Mouse (Mus musculus) hindbrain, embryonic 13.5 days (tissue): Measurements from ENCODE around the gene Osbpl10. TPM values are rescaled to one million over a fixed set of nuclear protein-coding genes. Genes with fewer than 3 reads are reported as not detected.

Experiments used
- ATAC-seq: fragments of 200-750 bp; cut with Nextera tagmentation; 2 replicates; pipeline ENCODE4 v1.8.0; 2017; ENCODE audit warnings: moderate TSS enrichment; ENCODE audit not compliant: low FRiP score
- H3K27ac ChIP-seq: fragments of 300-500 bp; sonication (generic); 2 replicates; pipeline ENCODE4 v1.5.1; 2015; ENCODE audit warnings: inconsistent platforms, mild to moderate bottlenecking, moderate library complexity
- H3K27me3 ChIP-seq: fragments of 300-500 bp; sonication (generic); 2 replicates; pipeline ENCODE4 v1.6.1; 2015; ENCODE audit warnings: mild to moderate bottlenecking, inconsistent platforms
- H3K36me3 ChIP-seq: fragments of 300-500 bp; sonication (generic); 2 replicates; pipeline ENCODE4 v1.6.1; 2015; ENCODE audit warnings: mild to moderate bottlenecking, inconsistent platforms
- H3K4me1 ChIP-seq: fragments of 300-500 bp; sonication (generic); replicated peaks from 2 replicates; pipeline ENCODE4 v1.6.1; 2015; ENCODE audit warnings: inconsistent platforms
- H3K4me2 ChIP-seq: fragments of 300-500 bp; sonication (generic); 2 replicates; pipeline ENCODE4 v1.6.1; 2015; ENCODE audit warnings: inconsistent platforms, mild to moderate bottlenecking, moderate library complexity
- H3K4me3 ChIP-seq: fragments of 300-500 bp; sonication (generic); 2 replicates; pipeline ENCODE4 v1.5.1; 2015; ENCODE audit warnings: mild to moderate bottlenecking, inconsistent platforms
- H3K9ac ChIP-seq: fragments of 300-500 bp; sonication (generic); 2 replicates; pipeline ENCODE4 v1.6.1; 2015; ENCODE audit warnings: mild to moderate bottlenecking, inconsistent platforms
- H3K9me3 ChIP-seq: fragments of 300-500 bp; sonication (generic); 2 replicates; pipeline ENCODE4 v1.6.1; 2016; ENCODE audit warnings: inconsistent platforms
- WGBS: fragments of 180-500 bp; shearing (Covaris S2); methylation state at CpG from one replicate; pipeline ENCODE4 v1.1.7; 2015; 5-methylcytosine and 5-hydroxymethylcytosine counted together
- polyA plus RNA-seq: library from polyadenylated mRNA; unstranded; fragments of >200 nt; fragmentation: Nextera tagmentation; extraction: Ambion mirVana; gene quantifications from 2 replicates; pipeline ENCODE4 v1.2.1, GENCODE M21; 2015

Gene Osbpl10
- polyA plus RNA-seq, 1 experiment from 2014 or later, result 1.8 TPM

- Histone ChIP-seq H3K9ac (no peak overlapping the region), H3K36me3 (no peaks in the 10 kb centered on the region), H3K9me3 (no peaks in the 10 kb centered on the region), H3K4me3 (no peak overlapping the region), H3K4me1 (peaks cover under 1% of the 10 kb centered on the region; the same call in 1 of the 2 replicates), H3K27me3 (no peaks in the 10 kb centered on the region), H3K27ac (no peak overlapping the region), H3K4me2 (no peak overlapping the region)
- no peak for ATAC-seq
- 94% methylated on average over 15 of the region's 15 CpGs for WGBS
These were observed 221.9 kb downstream of the Osbpl10 start for GRCm38 (mm10) chr9:115200166-115200862.

GRCm38 (mm10) chr9:115201264-115201663 is 222.9 kb downstream of the Osbpl10 start:
- no peak for ATAC-seq
- no peaks in the 10 kb centered on the region for H3K9me3 ChIP-seq
- H3K4me1 ChIP-seq, result peaks cover 3% of the 10 kb centered on the region
- no peak overlapping the region for H3K27ac ChIP-seq
- 94% methylated on average over 6 of the region's 6 CpGs for WGBS
- no peaks in the 10 kb centered on the region for H3K27me3 ChIP-seq
- H3K36me3 ChIP-seq, result no peaks in the 10 kb centered on the region
- H3K9ac ChIP-seq, result no peak overlapping the region
- no peak overlapping the region for H3K4me3 ChIP-seq
- no peak overlapping the region for H3K4me2 ChIP-seq

- H3K27ac ChIP-seq, result no peak overlapping the region
- peaks cover 3% of the 10 kb centered on the region for H3K4me1 ChIP-seq
- no peaks in the 10 kb centered on the region for H3K27me3 ChIP-seq
- H3K4me2 ChIP-seq, result no peak overlapping the region
- H3K4me3 ChIP-seq, result no peak overlapping the region
- no peak overlapping the region for H3K9ac ChIP-seq
- no peaks in the 10 kb centered on the region for H3K36me3 ChIP-seq
- no peaks in the 10 kb centered on the region for H3K9me3 ChIP-seq
- WGBS, result 59% methylated on average over 6 of the region's 6 CpGs
- ATAC-seq, result no peak
These were observed 224.8 kb downstream of the Osbpl10 start for GRCm38 (mm10) chr9:115203136-115203535.

GRCm38 (mm10) chr9:115205491-115205890 is 227.1 kb downstream of the Osbpl10 start:
- no peaks in the 10 kb centered on the region for H3K9me3 ChIP-seq
- H3K4me3 ChIP-seq, result no peak overlapping the region
- no peak overlapping the region for H3K9ac ChIP-seq
- H3K27ac ChIP-seq, result no peak overlapping the region
- no peaks in the 10 kb centered on the region for H3K36me3 ChIP-seq
- H3K27me3 ChIP-seq, result no peaks in the 10 kb centered on the region
- 22% methylated on average over 6 of the region's 6 CpGs for WGBS
- ATAC-seq, result no peak
- no peak overlapping the region for H3K4me2 ChIP-seq
- peaks cover 3% of the 10 kb centered on the region for H3K4me1 ChIP-seq

- no peak overlapping the region for H3K4me3 ChIP-seq
- H3K9me3 ChIP-seq, result no peaks in the 10 kb centered on the region
- H3K4me1 ChIP-seq, result peaks cover 3% of the 10 kb centered on the region
- no peak overlapping the region for H3K9ac ChIP-seq
- H3K4me2 ChIP-seq, result no peak overlapping the region
- H3K36me3 ChIP-seq, result no peaks in the 10 kb centered on the region
- WGBS, result 70% methylated on average over 5 of the region's 5 CpGs
- no peak overlapping the region for H3K27ac ChIP-seq
- ATAC-seq, result no peak
- H3K27me3 ChIP-seq, result no peaks in the 10 kb centered on the region
These were observed 227.8 kb downstream of the Osbpl10 start for GRCm38 (mm10) chr9:115206219-115206618.

GRCm38 (mm10) chr9:115209737-115210136 is 231.4 kb downstream of the Osbpl10 start:
- Histone ChIP-seq H3K4me3 (no peak overlapping the region), H3K9me3 (no peaks in the 10 kb centered on the region), H3K27ac (no peak overlapping the region), H3K9ac (no peak overlapping the region), H3K4me2 (no peak overlapping the region), H3K4me1 (peaks cover 3% of the 10 kb centered on the region), H3K36me3 (no peaks in the 10 kb centered on the region), H3K27me3 (no peaks in the 10 kb centered on the region)
- ATAC-seq, result no peak
- WGBS, result 92% methylated on average over 7 of the region's 7 CpGs

- Histone ChIP-seq H3K4me2 (no peak overlapping the region), H3K4me3 (no peak overlapping the region), H3K36me3 (no peaks in the 10 kb centered on the region), H3K4me1 (peaks cover 4% of the 10 kb centered on the region), H3K27me3 (no peaks in the 10 kb centered on the region), H3K27ac (0 out of 2 replicates have a peak overlapping the region, but pooled peaks have one; percentile 1), H3K9ac (no peak overlapping the region), H3K9me3 (no peaks in the 10 kb centered on the region)
- ATAC-seq, result no peak
- WGBS, result 87% methylated on average over 12 of the region's 12 CpGs
These were observed 232.2 kb downstream of the Osbpl10 start for GRCm38 (mm10) chr9:115210535-115210934.

GRCm38 (mm10) chr9:115213755-115214264 is 235.4 kb downstream of the Osbpl10 start:
- no peak overlapping the region for H3K9ac ChIP-seq
- H3K4me3 ChIP-seq, result no peak overlapping the region
- no peak overlapping the region for H3K27ac ChIP-seq
- H3K36me3 ChIP-seq, result no peaks in the 10 kb centered on the region
- H3K4me1 ChIP-seq, result peaks cover 10% of the 10 kb centered on the region
- WGBS, result 89% methylated on average over 5 of the region's 5 CpGs
- no peak for ATAC-seq
- H3K4me2 ChIP-seq, result no peak overlapping the region
- H3K27me3 ChIP-seq, result no peaks in the 10 kb centered on the region
- H3K9me3 ChIP-seq, result no peaks in the 10 kb centered on the region

GRCm38 (mm10) chr9:115214572-115215571 is 236.5 kb downstream of the Osbpl10 start:
- 25% methylated on average over 7 of the region's 7 CpGs for WGBS
- ATAC-seq, result no peak

GRCm38 (mm10) chr9:115215830-115216701 is 237.7 kb downstream of the Osbpl10 start:
- Histone ChIP-seq H3K27me3 (no peaks in the 10 kb centered on the region), H3K4me1 (peaks cover 10% of the 10 kb centered on the region), H3K4me3 (no peak overlapping the region), H3K4me2 (no peak overlapping the region), H3K36me3 (no peaks in the 10 kb centered on the region), H3K27ac (no peak overlapping the region), H3K9me3 (no peaks in the 10 kb centered on the region), H3K9ac (no peak overlapping the region)
- WGBS, result 25% methylated on average over 21 of the region's 21 CpGs
- ATAC-seq, result no peak

More at GRCm38 (mm10) chr9:115214572-115215571, 236.5 kb downstream of the Osbpl10 start:
- no peak overlapping the region for H3K4me2 ChIP-seq
- no peaks in the 10 kb centered on the region for H3K36me3 ChIP-seq
- H3K4me3 ChIP-seq, result no peak overlapping the region
- no peak overlapping the region for H3K27ac ChIP-seq
- no peaks in the 10 kb centered on the region for H3K9me3 ChIP-seq
- H3K27me3 ChIP-seq, result no peaks in the 10 kb centered on the region
- peaks cover 10% of the 10 kb centered on the region for H3K4me1 ChIP-seq
- no peak overlapping the region; the same call in 1 of the 2 replicates for H3K9ac ChIP-seq

GRCm38 (mm10) chr9:115217984-115218383 is 239.6 kb downstream of the Osbpl10 start:
- no peaks in the 10 kb centered on the region for H3K36me3 ChIP-seq
- H3K4me3 ChIP-seq, result no peak overlapping the region
- H3K9ac ChIP-seq, result no peak overlapping the region
- no peak overlapping the region for H3K4me2 ChIP-seq
- no peak for ATAC-seq
- H3K27me3 ChIP-seq, result no peaks in the 10 kb centered on the region
- WGBS, result 24% methylated on average over 9 of the region's 9 CpGs
- no peak overlapping the region for H3K27ac ChIP-seq
- peaks cover 10% of the 10 kb centered on the region for H3K4me1 ChIP-seq
- H3K9me3 ChIP-seq, result no peaks in the 10 kb centered on the region
